In genomic region chrX:133686533-133687311, GRCm38 (mm10) we compare ENCODE assay signal across 9 mouse cellular contexts. TPM values are rescaled to one million over a fixed set of nuclear protein-coding genes. Genes with fewer than 3 reads are reported as not detected.
A peak's percentile ranks its signal among the peaks of the same experiment; 100 is the strongest.
DNase-seq lines count a peak whose midpoint lies in the region; ATAC-seq and TF ChIP-seq lines count a peak whose summit lies in the region.
"Had no signal": no experiment of that assay in that cellular context is flagged by ENCODE, and none has a peak within 500 bp of the region (broad histone marks: within the 10 kb centered on the region; RNA-seq: fewer than 3 reads in every experiment).

No protein-coding gene starts in this region.

- DNase-seq in heart, embryonic 10.5 days (ENCODE audit: low spot score): no peak
- no peak for DNase-seq in heart, adult 18-20 months
- peak; percentile 32 for DNase-seq in ZHBTc4 (ENCODE audit: low read depth, low spot score)
- no peak for DNase-seq in forebrain, postnatal 0 days
- no peak for DNase-seq in liver, postnatal 0 days
- DNase-seq in thymus, postnatal 4 days: no peak
- DNase-seq in thymus, postnatal 25 days: no peak

- no peak overlapping the region for H3K27ac ChIP-seq in heart, embryonic 10.5 days
- no peak overlapping the region for H3K27ac ChIP-seq in forebrain, postnatal 0 days (ENCODE audit: low read depth, low read length)
- no peak overlapping the region for H3K27ac ChIP-seq in liver, postnatal 0 days (ENCODE audit: low read depth)

- peaks cover 85% of the 10 kb centered on the region for H3K27me3 ChIP-seq in heart, embryonic 10.5 days (ENCODE audit: insufficient read depth, poor library complexity, severe bottlenecking)
- no peaks in the 10 kb centered on the region for H3K27me3 ChIP-seq in forebrain, postnatal 0 days (ENCODE audit: insufficient read depth, low read length)
- H3K27me3 ChIP-seq in liver, postnatal 0 days (ENCODE audit: insufficient read depth, low read length): peaks cover 69% of the 10 kb centered on the region

- ATAC-seq in forebrain, postnatal 0 days: no peak; the same call in 1 of the 2 replicates
- no peak for ATAC-seq in liver, postnatal 0 days
- no peak for ATAC-seq in monocyte, adult 5-6 weeks (replicated peaks; ENCODE audit: insufficient number of reproducible peaks, low FRiP score, low TSS enrichment, poor library complexity, severe bottlenecking)

- H3K4me3 ChIP-seq in heart, embryonic 10.5 days: peak overlapping the region; percentile 60
- peak overlapping the region; percentile 50 for H3K4me3 ChIP-seq in forebrain, postnatal 0 days (ENCODE audit: low read depth, low read length)
- H3K4me3 ChIP-seq in liver, postnatal 0 days (ENCODE audit: low read depth, low read length): peak overlapping the region; percentile 44

- H3K4me2 ChIP-seq in forebrain, postnatal 0 days (ENCODE audit: low read depth): peak overlapping the region; percentile 67
- peak overlapping the region; percentile 73 for H3K4me2 ChIP-seq in liver, postnatal 0 days (ENCODE audit: low read depth, low read length)

- 18% methylated on average over 55 of the region's 55 CpGs for WGBS in heart, embryonic 10.5 days
- 29% methylated on average over 55 of the region's 55 CpGs for WGBS in forebrain, postnatal 0 days
- 27% methylated on average over 54 of the region's 55 CpGs for WGBS in liver, postnatal 0 days (ENCODE audit: insufficient replicate concordance)

- peak overlapping the region; percentile 56 for H3K9ac ChIP-seq in forebrain, postnatal 0 days
- no peak overlapping the region for H3K9ac ChIP-seq in liver, postnatal 0 days (replicated peaks)

- no peaks in the 10 kb centered on the region for H3K4me1 ChIP-seq in heart, embryonic 10.5 days
- no peaks in the 10 kb centered on the region for H3K4me1 ChIP-seq in forebrain, postnatal 0 days (ENCODE audit: insufficient read depth)
- H3K4me1 ChIP-seq in liver, postnatal 0 days (ENCODE audit: insufficient read depth): no peaks in the 10 kb centered on the region

- H3K9me3 ChIP-seq in heart, embryonic 10.5 days: no peaks in the 10 kb centered on the region
- no peaks in the 10 kb centered on the region for H3K9me3 ChIP-seq in forebrain, postnatal 0 days (ENCODE audit: low read length)
- H3K9me3 ChIP-seq in liver, postnatal 0 days (ENCODE audit: low read length): no peaks in the 10 kb centered on the region

- no peak for TF ChIP-seq EP300 in liver, postnatal 0 days (IDR thresholded peaks at IDR 0.05; ENCODE audit: low read depth)

- no peak for TF ChIP-seq CTCF in forebrain, postnatal 0 days (IDR thresholded peaks at IDR 0.05; ENCODE audit: low read depth)
- no peak for TF ChIP-seq CTCF in liver, postnatal 0 days (IDR thresholded peaks at IDR 0.05; ENCODE audit: low read depth)

- no peaks in the 10 kb centered on the region for H3K36me3 ChIP-seq in heart, embryonic 10.5 days
- no peaks in the 10 kb centered on the region for H3K36me3 ChIP-seq in forebrain, postnatal 0 days (ENCODE audit: insufficient read depth)
- H3K36me3 ChIP-seq in liver, postnatal 0 days (replicated peaks; ENCODE audit: insufficient read depth, low read length): no peaks in the 10 kb centered on the region
- H3K36me3 ChIP-seq: G1E had no signal

RNA-seq across cellular contexts. Expression of gene Pcdh19, which starts 2.1 kb away (rescaled TPM):
- polyA plus RNA-seq in heart, embryonic 10.5 days (2016; fragmentation: Nextera tagmentation; extraction: Ambion mirVana): 0.48 and 0.49 TPM in 2 replicates
- total RNA-seq in heart, adult 18-20 months (2021): 10 to 100 TPM in 1 of 2 experiments, 1 to 10 TPM in 1; 9.9 to 10.4 TPM
- total RNA-seq in forebrain, postnatal 0 days (2014; rRNA removed): 44.9 and 67.1 TPM in 2 replicates
- polyA plus RNA-seq in forebrain, postnatal 0 days (2015; fragmentation: Nextera tagmentation; extraction: Ambion mirVana): 15.8 and 23.6 TPM in 2 replicates
- 0.28 and 0.83 TPM in 2 replicates for polyA plus RNA-seq in liver, postnatal 0 days (2015; fragmentation: Nextera tagmentation; extraction: Ambion mirVana)
- total RNA-seq in monocyte, adult 5-6 weeks (2017): not detected in 3 replicates
- polyA plus RNA-seq: G1E had no signal

Comparison
In these comparisons a context has a peak if more than half of its experiments do, and no peak if none do; other contexts are left out.
1. RNA of gene Pcdh19, which starts 2.1 kb away (total RNA-seq): 44.9 to 67.1 TPM in forebrain, postnatal 0 days and 9.9 to 10.4 TPM in heart, adult 18-20 months; not detected in monocyte, adult 5-6 weeks; every median in the first group is over 10 times any median in the second.
2. Peak in every context shown above with its lines, with median percentiles within 50 percentile points of each other: H3K4me3 ChIP-seq.